Mouse (Mus musculus) layer of hippocampus, adult 11-12 months (tissue): Measurements from ENCODE around the gene Dnajc14.
"Not testable (repeated sequence)": the region's sequence is repeated elsewhere in the genome, so short reads cannot be mapped to it uniquely, and the experiment has no call there.

Source experiments
- DNase-seq: peaks from one replicate; pipeline ENCODE4 v3.0.0; 2022; ENCODE audit warnings: low spot score

Dnajc14 gene

GRCm38 (mm10) chr10:128821358-128822056 is 17.6 kb downstream of the Dnajc14 start, which contains the start of gene Ormdl2:
Gene Ormdl2 (minus strand): TSS chr10:128821645.
- peak; percentile 100 for DNase-seq

GRCm38 (mm10) chr10:128822135-128822534 is 18.3 kb downstream of the Dnajc14 start:
- DNase-seq: no peak

- not testable (repeated sequence) for DNase-seq
Observed at GRCm38 (mm10) chr10:128823087-128823486, 19.2 kb downstream of the Dnajc14 start.

GRCm38 (mm10) chr10:128823821-128824220 is 20.0 kb downstream of the Dnajc14 start:
- no peak for DNase-seq

DNA sequence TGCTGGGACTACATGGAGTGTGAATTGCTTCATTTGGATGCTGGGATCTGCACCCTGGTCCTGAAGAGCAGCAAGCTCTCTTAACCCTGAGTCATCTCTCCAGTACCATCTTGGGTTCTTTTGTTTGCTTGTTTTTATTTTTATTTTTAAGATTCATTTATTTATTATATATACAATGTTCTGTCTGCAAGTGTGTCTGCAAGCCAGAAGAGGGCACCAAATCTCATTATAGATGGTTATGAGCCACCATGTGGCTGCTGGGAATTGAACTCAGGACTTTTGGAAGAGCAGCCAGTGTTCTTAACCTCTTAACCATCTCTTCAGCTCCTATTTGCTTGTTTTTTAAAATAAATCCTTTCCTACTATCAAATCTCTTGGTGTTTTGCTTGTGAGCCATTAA is 33.5 kb downstream of the Dnajc14 start:
- DNase-seq: no peak

DNA sequence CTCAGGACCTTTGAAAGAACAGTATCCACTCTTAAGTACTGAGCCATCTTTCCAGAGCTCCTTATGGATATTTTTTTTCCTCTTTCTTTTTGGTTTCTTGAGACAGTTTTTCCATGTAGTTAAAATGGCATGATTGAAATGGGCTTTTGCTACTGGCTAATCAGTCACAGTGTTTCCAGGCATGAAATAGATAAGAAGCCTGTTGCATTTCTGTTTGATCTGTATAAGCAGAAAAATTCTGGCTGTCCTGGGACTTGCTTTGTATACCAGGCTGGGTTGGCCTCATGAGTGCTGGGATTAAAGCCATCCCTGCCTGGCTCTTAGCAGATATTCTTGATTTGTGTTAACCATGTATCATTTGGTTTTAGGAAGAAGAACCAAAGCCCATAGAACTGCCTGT is 35.6 kb downstream of the Dnajc14 start:
- no peak for DNase-seq

DNA sequence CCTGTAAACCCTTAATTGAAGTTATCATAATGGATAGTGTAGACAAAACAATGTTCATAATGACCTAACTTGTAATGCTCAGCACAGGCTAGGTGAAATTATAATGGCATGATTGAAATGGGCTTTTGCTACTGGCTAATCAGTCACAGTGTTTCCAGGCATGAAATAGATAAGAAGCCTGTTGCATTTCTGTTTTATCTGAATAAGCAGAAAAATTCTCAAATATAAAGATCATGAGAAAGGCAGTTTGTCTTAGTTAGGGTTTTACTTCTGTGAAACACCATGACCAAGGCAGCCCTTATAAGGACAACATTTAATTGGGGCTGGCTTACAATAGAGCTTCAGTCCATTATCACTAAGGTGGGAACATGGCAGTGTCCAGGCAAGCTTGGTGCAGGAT is 36.8 kb downstream of the Dnajc14 start:
- DNase-seq: no peak

GRCm38 (mm10) chr10:128843260-128843659 is 39.4 kb downstream of the Dnajc14 start:
- no peak for DNase-seq

GRCm38 (mm10) chr10:128845516-128845915 is 41.7 kb downstream of the Dnajc14 start:
- DNase-seq: no peak

GRCm38 (mm10) chr10:128846664-128847063 is 42.8 kb downstream of the Dnajc14 start:
- no peak for DNase-seq

GRCm38 (mm10) chr10:128848426-128848825 is 44.6 kb downstream of the Dnajc14 start:
- DNase-seq: no peak

DNA sequence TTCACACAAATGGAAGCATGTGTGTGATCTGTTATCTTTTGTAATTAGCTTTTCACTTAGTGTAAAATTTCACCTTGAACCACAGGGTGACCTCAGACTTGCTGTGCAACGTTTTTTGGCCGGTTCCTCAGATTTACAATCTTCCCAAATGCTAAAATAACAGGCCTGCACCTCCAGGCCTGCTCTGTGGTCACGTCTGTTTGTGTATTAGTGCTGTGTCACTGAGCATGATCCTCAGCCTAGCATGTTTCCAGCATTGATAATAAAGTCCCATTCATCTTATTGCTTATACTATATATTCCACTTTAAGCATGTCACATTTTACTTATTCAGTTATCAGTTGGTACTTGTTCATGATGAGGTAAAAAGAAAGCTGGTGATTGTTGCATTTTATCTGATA is 46.5 kb downstream of the Dnajc14 start:
- DNase-seq: no peak

- DNase-seq: no peak
Observed at GRCm38 (mm10) chr10:128861176-128861575, 57.3 kb downstream of the Dnajc14 start.

GRCm38 (mm10) chr10:128866042-128866441 is 62.2 kb downstream of the Dnajc14 start:
- DNase-seq: no peak

DNA sequence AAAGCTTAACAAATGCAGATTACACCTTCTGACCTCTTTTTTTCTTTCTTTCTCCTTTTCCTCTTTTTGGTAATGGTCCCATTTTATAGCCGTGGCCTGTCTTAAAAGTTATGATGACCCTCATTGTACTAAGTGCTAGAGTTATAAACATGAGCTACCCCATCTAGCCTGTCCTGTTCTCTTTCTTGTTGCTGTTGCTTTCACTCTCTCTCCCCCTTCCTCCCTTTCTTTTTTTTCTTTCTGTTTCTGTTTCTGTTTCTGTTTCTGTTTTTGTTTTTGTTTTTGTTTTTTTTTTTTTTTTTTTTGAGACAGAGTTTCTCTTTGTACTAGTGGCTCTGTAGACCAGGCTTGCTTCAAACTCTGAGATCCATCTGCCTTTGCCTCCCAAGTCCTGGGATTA is 62.7 kb downstream of the Dnajc14 start:
- DNase-seq: no peak
